Mouse (Mus musculus): ENCODE data around the gene Elf1. TPM values are rescaled to one million over a fixed set of nuclear protein-coding genes. Genes with fewer than 3 reads are reported as not detected.

The Elf1 gene
- polyA plus RNA-seq (2015; fragmentation: Nextera tagmentation; extraction: Ambion mirVana) = 21.0 and 25.7 TPM in 2 replicates

DNA sequence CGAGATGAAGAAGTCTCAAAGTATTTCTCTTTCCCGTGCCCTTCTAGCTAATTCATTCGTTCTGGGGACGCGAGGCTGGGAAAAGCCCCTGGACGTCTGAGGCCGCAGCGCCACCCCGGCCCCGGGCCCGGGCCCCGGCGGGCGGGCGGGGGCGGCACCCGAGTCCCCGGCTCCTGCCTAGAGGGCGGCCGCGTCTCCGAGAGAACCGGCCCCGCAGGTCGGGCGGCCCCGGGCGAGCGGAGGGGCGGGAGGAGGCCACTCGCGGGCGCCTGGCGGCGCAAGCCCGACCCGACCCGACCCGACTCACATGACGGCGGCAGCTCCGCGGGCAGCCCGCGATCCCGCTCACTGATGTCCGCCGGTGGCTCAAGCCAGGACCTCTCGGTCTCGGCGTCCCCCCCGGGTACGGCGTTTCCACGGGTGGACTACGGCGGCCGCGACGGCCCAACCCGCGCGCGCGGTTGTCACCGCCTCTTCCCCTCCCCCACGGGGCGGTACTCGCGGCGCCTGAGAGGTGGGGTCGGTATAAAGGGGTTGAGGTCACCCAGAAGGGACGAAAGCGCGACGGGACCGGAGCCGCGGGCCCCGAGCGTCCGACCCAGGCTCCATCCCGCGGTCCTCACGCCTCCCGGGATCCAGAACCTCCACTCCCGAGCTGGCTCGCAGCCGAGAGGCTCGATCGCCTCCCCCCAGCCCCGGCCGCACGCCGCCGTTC, at the start of gene Elf1:
Elf1 (plus strand) TSS at position 571 of the 715 bp plus-strand sequence.
- WGBS = under 1% methylated on average over 46 of the region's 96 CpGs
- H3K27me3 ChIP-seq (replicated peaks; ENCODE audit: insufficient read depth, low read length) = no peaks in the 10 kb centered on the region
- DNase-seq (ENCODE audit: low spot score) (peak; percentile 95), ATAC-seq (peak; percentile 86)
- H3K9ac ChIP-seq (replicated peaks; ENCODE audit: low read depth) = peak within 1 kb of the TSS; percentile 100
- no peak for TF ChIP-seq EP300 (IDR thresholded peaks at IDR 0.05)
- TF ChIP-seq CTCF (IDR thresholded peaks at IDR 0.05) = no peak
- peak within 1 kb of the TSS; percentile 72 for H3K4me2 ChIP-seq (replicated peaks; ENCODE audit: low read depth, low read length)
- H3K36me3 ChIP-seq (ENCODE audit: insufficient read depth, low read length) = peaks cover 3% of the 10 kb centered on the region; the same call in 1 of the 2 replicates
- peak within 1 kb of the TSS; percentile 100 for H3K4me3 ChIP-seq (ENCODE audit: low read depth, low read length)
- peak within 1 kb of the TSS; percentile 100 for H3K27ac ChIP-seq (ENCODE audit: low read length)
- H3K9me3 ChIP-seq (ENCODE audit: low read length) = no peaks in the 10 kb centered on the region
- H3K4me1 ChIP-seq (ENCODE audit: insufficient read depth, low read depth, low read length) = peaks cover 26% of the 10 kb centered on the region

GRCm38 (mm10) chr14:79434068-79434467, 46.9 kb upstream of the Elf1 start:
- Histone ChIP-seq H3K9ac (replicated peaks; ENCODE audit: low read depth) (no peak overlapping the region), H3K9me3 (ENCODE audit: low read length) (no peaks in the 10 kb centered on the region), H3K36me3 (ENCODE audit: insufficient read depth, low read length) (no peaks in the 10 kb centered on the region), H3K27me3 (replicated peaks; ENCODE audit: insufficient read depth, low read length) (no peaks in the 10 kb centered on the region), H3K4me3 (ENCODE audit: low read depth, low read length) (no peak overlapping the region), H3K4me1 (ENCODE audit: insufficient read depth, low read depth, low read length) (no peaks in the 10 kb centered on the region), H3K4me2 (replicated peaks; ENCODE audit: low read depth, low read length) (no peak overlapping the region), H3K27ac (ENCODE audit: low read length) (no peak overlapping the region)
- no peak for TF ChIP-seq EP300 (IDR thresholded peaks at IDR 0.05)
- ATAC-seq = no peak
- WGBS = 55% methylated on average over 1 of the region's 1 CpGs
- no peak for DNase-seq (ENCODE audit: low spot score)

- no peak overlapping the region for H3K4me2 ChIP-seq (replicated peaks; ENCODE audit: low read depth, low read length)
- no peaks in the 10 kb centered on the region for H3K9me3 ChIP-seq (ENCODE audit: low read length)
- TF ChIP-seq EP300 (IDR thresholded peaks at IDR 0.05) (no peak), CTCF (IDR thresholded peaks at IDR 0.05) (no peak)
- ATAC-seq (no peak), DNase-seq (ENCODE audit: low spot score) (no peak)
- H3K4me1 ChIP-seq (ENCODE audit: insufficient read depth, low read depth, low read length) = no peaks in the 10 kb centered on the region
- no peaks in the 10 kb centered on the region for H3K36me3 ChIP-seq (ENCODE audit: insufficient read depth, low read length)
- H3K27ac ChIP-seq (ENCODE audit: low read length) = no peak overlapping the region
- no peaks in the 10 kb centered on the region for H3K27me3 ChIP-seq (replicated peaks; ENCODE audit: insufficient read depth, low read length)
- WGBS = 86% methylated on average over 2 of the region's 2 CpGs
- no peak overlapping the region for H3K4me3 ChIP-seq (ENCODE audit: low read depth, low read length)
- H3K9ac ChIP-seq (replicated peaks; ENCODE audit: low read depth) = no peak overlapping the region
Observed at GRCm38 (mm10) chr14:79440655-79441054, 40.3 kb upstream of the Elf1 start.

DNA sequence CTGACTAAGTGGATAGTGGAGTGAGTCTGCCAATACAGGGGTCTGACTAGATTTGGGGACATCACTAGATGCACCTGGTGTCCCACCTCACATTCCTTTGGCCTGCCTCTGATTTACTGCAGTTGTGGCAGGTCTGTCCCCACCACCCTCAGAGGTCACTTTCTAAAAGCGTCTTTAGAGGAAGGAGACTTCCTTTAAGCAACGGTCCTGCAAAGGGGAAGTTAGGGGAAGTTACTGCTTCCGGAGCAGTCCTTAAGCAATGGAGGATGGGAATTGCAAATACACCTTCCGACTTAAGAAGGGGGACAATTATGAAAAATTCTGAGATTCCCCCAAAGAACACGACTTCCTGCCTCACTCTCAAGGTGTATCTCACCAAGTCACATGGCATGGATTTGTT, 39.6 kb upstream of the Elf1 start:
- H3K4me2 ChIP-seq (replicated peaks; ENCODE audit: low read depth, low read length) = no peak overlapping the region
- 62% methylated on average over 5 of the region's 5 CpGs for WGBS
- peak; percentile 17 for DNase-seq (ENCODE audit: low spot score)

DNA sequence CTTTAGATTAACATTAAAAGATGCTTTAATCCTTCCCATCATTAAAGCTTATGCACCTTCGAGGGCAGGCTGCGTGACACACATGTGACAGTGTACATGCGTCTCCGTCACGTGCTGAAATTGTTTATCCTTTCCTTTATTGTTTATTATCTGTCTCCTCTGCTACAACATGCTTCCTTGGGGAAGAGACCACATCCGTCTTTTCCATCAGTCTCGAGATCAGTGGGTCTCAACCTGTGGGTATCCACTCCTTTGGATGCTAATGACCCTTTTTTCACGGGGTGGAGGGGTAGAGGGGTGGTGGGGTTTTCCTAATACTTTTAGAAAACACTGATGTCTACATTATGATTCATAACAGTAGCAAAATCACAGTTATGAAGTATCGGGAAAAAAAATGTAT, 36.4 kb upstream of the Elf1 start:
- H3K27me3 ChIP-seq (replicated peaks; ENCODE audit: insufficient read depth, low read length) = no peaks in the 10 kb centered on the region
- no peaks in the 10 kb centered on the region for H3K9me3 ChIP-seq (ENCODE audit: low read length)
- H3K27ac ChIP-seq (ENCODE audit: low read length) = no peak overlapping the region
- no peak for DNase-seq (ENCODE audit: low spot score)
- no peak overlapping the region for H3K4me2 ChIP-seq (replicated peaks; ENCODE audit: low read depth, low read length)
- no peak overlapping the region for H3K9ac ChIP-seq (replicated peaks; ENCODE audit: low read depth)
- no peaks in the 10 kb centered on the region for H3K4me1 ChIP-seq (ENCODE audit: insufficient read depth, low read depth, low read length)
- H3K36me3 ChIP-seq (ENCODE audit: insufficient read depth, low read length) = no peaks in the 10 kb centered on the region
- WGBS = 69% methylated on average over 9 of the region's 9 CpGs
- ATAC-seq = no peak
- H3K4me3 ChIP-seq (ENCODE audit: low read depth, low read length) = no peak overlapping the region
- no peak for TF ChIP-seq CTCF (IDR thresholded peaks at IDR 0.05)
- TF ChIP-seq EP300 (IDR thresholded peaks at IDR 0.05) = no peak

More for the DNA sequence above, 39.6 kb upstream of the Elf1 start:
- Histone ChIP-seq H3K9ac (replicated peaks; ENCODE audit: low read depth) (no peak overlapping the region), H3K27ac (ENCODE audit: low read length) (no peak overlapping the region), H3K36me3 (ENCODE audit: insufficient read depth, low read length) (no peaks in the 10 kb centered on the region), H3K4me3 (ENCODE audit: low read depth, low read length) (no peak overlapping the region), H3K27me3 (replicated peaks; ENCODE audit: insufficient read depth, low read length) (no peaks in the 10 kb centered on the region), H3K4me1 (ENCODE audit: insufficient read depth, low read depth, low read length) (no peaks in the 10 kb centered on the region), H3K9me3 (ENCODE audit: low read length) (no peaks in the 10 kb centered on the region)
- no peak for TF ChIP-seq CTCF (IDR thresholded peaks at IDR 0.05)
- no peak for ATAC-seq

DNA sequence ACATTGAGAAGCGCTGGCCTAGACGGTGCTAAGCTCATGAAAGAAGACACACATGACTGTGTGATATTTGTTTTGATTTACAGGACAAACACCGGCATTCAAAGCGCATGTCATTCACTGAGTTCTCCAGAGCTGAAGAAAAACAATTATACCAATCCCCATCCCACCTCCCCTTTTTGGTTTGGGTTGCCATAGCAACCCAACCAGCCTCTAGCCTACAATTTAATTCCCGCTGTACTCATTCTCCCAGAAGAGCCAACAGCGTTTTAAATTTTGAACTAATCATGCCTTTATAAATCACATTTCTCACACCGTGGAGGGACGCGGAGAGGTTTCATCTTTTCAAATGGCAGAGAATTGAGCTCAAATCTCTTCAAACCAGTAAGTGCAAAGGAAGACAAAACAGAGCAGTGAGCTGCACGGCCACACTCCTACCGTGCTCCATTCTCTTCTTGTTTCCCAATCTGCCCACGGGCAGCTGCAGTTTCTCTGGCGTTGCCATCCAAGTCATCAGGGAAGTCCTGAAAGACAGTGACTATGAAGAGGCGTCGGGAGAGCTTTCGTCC, 35.9 kb upstream of the Elf1 start:
- Histone ChIP-seq H3K4me2 (replicated peaks; ENCODE audit: low read depth, low read length) (no peak overlapping the region), H3K9ac (replicated peaks; ENCODE audit: low read depth) (no peak overlapping the region), H3K27ac (ENCODE audit: low read length) (no peak overlapping the region), H3K9me3 (ENCODE audit: low read length) (no peaks in the 10 kb centered on the region), H3K27me3 (replicated peaks; ENCODE audit: insufficient read depth, low read length) (no peaks in the 10 kb centered on the region), H3K4me1 (ENCODE audit: insufficient read depth, low read depth, low read length) (no peaks in the 10 kb centered on the region), H3K4me3 (ENCODE audit: low read depth, low read length) (no peak overlapping the region), H3K36me3 (ENCODE audit: insufficient read depth, low read length) (no peaks in the 10 kb centered on the region)
- TF ChIP-seq EP300 (IDR thresholded peaks at IDR 0.05) (no peak), CTCF (IDR thresholded peaks at IDR 0.05) (no peak)
- no peak for DNase-seq (ENCODE audit: low spot score)
- WGBS = 70% methylated on average over 16 of the region's 16 CpGs
- no peak for ATAC-seq

All from lung, postnatal 0 days (tissue).